Mouse (Mus musculus) spleen, adult 2 months (tissue): ENCODE data around the gene Gpatch3.

Experiments
- CTCF ChIP-seq: fragments of 200-500 bp; IDR thresholded peaks from 2 replicates; pipeline ENCODE4 v1.5.1; 2011; ENCODE audit warnings: mild to moderate bottlenecking, inconsistent platforms; ENCODE audit not compliant: insufficient read depth, insufficient read length, insufficient replicate concordance; ENCODE audit errors: extremely low read depth
- POLR2A ChIP-seq: fragments of 200-500 bp; IDR thresholded peaks from 2 replicates; pipeline ENCODE4 v1.6.1; 2011; ENCODE audit warnings: low read depth, low read length, inconsistent platforms

- no peak for TF ChIP-seq CTCF
- no peak for TF ChIP-seq POLR2A
These were observed 39.3 kb downstream of the Gpatch3 start for GRCm38 (mm10) chr4:133613867-133614266.
